Mouse (Mus musculus): ENCODE measurements around the gene Camkv. TPM values are rescaled to one million over a fixed set of nuclear protein-coding genes. Genes with fewer than 3 reads are reported as not detected.

The Camkv gene
- polyA plus RNA-seq (2016; fragmentation: Nextera tagmentation; extraction: Ambion mirVana), result 7.5 and 9.9 TPM in 2 replicates

DNA sequence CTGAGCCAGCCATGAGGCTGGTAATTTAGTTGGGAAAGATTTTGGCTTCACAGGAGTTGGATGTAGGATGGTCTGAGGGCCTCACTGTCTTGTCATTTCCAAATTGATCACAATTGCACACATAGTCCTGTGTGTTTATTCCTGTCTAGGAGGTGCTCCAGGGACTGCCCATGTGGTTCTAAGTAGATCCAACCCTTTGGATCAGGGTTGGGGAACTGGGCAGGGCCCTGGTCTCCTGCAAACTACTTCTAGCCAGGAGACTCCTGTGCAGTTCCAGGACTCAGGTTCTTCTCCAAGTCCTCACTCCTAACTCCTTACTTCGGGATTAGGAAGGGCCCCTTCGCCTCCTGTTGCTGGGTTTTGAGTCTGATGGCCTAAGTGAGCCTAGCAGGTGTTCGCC, at the start of gene Camkv:
Camkv (plus strand) TSS at position 301 of the 400 bp plus-strand sequence.
- peaks cover 45% of the 10 kb centered on the region for H3K27me3 ChIP-seq (ENCODE audit: low read depth, poor library complexity, severe bottlenecking)
- peak within 1 kb of the TSS; percentile 68 for H3K4me3 ChIP-seq
- H3K27ac ChIP-seq, result peak within 1 kb of the TSS; percentile 83
- H3K4me1 ChIP-seq, result peaks cover 43% of the 10 kb centered on the region
- no peaks in the 10 kb centered on the region for H3K36me3 ChIP-seq
- DNase-seq (ENCODE audit: low spot score), result no peak
- WGBS, result 14% methylated on average over 3 of the region's 3 CpGs
- no peaks in the 10 kb centered on the region for H3K9me3 ChIP-seq (replicated peaks)

DNA sequence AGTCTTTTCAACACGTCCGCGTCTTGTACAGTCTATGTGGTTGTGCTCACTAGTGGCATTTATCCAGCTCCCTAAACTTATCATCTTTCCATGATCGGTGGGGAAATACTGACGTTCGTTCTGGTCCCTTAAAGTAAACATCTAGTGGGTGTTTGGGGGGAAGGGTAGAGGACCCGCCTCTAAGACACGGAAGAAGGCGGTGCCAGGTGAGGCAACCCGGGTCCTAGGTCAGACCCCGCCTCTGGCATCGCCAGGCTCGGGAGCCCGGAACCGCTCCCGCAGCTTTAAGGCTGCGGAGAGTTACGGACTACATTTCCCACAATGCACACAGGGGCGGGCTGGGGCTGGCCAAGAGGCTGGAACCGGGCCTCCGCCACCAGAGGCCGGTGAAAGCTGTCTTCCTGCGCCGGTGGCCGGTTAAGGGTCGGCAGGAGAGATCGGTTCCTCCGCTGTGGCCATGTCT, 47.6 kb upstream of the Camkv start, which contains the start of gene Mon1a:
Mon1a (plus strand) TSS at position 348 of the 463 bp plus-strand sequence.
- Histone ChIP-seq H3K4me1 (peaks cover 16% of the 10 kb centered on the region), H3K27me3 (ENCODE audit: low read depth, poor library complexity, severe bottlenecking) (peaks cover 18% of the 10 kb centered on the region), H3K9me3 (replicated peaks) (no peaks in the 10 kb centered on the region), H3K27ac (peak within 1 kb of the TSS; percentile 73), H3K36me3 (peaks cover 2% of the 10 kb centered on the region; the same call in 1 of the 2 replicates), H3K4me3 (peak within 1 kb of the TSS; percentile 66)
- peak; percentile 88 for DNase-seq (ENCODE audit: low spot score)
- WGBS, result under 1% methylated on average over 28 of the region's 28 CpGs

DNA sequence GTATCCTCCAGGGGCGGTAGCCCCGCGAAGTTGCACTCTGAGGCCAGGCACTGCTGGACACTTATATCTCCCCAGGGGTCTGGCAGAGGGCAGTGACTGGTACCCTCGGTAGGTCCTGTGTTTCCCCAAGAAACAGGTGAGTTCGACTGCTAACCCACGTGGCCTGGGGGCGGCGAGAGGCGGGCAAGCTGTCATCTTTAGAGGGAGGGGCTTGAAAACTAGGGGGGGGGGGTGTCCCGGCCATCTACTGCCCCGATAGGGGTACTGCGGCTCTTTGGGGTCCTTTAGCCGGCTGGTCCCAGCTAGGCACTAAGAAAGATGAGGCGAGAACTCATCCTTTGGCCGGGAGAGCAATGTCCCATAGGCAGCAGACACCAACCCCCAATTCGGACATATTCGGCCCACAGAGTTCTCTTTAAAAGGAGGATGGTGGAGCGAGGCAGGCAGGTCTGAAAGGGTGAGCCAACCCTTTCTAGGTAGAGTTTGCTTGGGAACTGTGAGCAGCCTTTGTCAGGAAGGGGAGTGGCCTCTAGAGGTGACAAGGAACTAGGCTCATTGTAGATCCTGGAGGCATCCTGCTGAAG, 47.1 kb upstream of the Camkv start:
- Histone ChIP-seq H3K36me3 (peaks cover 2% of the 10 kb centered on the region; the same call in 1 of the 2 replicates), H3K9me3 (replicated peaks) (no peaks in the 10 kb centered on the region), H3K27ac (peak overlapping the region; percentile 73), H3K27me3 (ENCODE audit: low read depth, poor library complexity, severe bottlenecking) (peaks cover 18% of the 10 kb centered on the region), H3K4me1 (peaks cover 16% of the 10 kb centered on the region), H3K4me3 (peak overlapping the region; percentile 66)
- no peak for DNase-seq (ENCODE audit: low spot score)
- under 1% methylated on average over 18 of the region's 18 CpGs for WGBS

DNA sequence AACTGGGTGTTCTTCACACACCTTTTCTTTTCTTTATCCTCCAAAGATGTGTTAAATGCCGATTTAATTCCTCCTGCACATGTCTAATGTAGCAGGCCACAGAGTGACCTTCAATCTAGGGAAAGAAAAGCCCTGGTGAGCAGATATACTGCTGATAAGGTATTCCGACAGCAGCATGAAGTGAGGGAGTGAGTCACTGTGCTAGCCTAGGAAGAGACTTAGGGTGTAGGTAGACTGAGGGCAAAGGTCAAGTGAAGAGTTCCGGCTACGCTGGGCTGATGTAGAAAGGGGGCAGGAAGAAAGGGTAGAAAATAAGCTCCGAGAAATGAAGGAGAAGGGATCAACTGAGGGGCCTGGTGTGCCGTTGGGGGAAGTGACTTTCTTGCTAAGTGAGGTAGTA, 45.2 kb upstream of the Camkv start:
- WGBS, result 85% methylated on average over 6 of the region's 6 CpGs
- Histone ChIP-seq H3K9me3 (replicated peaks) (no peaks in the 10 kb centered on the region), H3K27ac (no peak overlapping the region), H3K27me3 (ENCODE audit: low read depth, poor library complexity, severe bottlenecking) (peaks cover 18% of the 10 kb centered on the region), H3K4me3 (no peak overlapping the region), H3K36me3 (peaks cover 2% of the 10 kb centered on the region; the same call in 1 of the 2 replicates), H3K4me1 (peaks cover 16% of the 10 kb centered on the region)
- no peak for DNase-seq (ENCODE audit: low spot score)

DNA sequence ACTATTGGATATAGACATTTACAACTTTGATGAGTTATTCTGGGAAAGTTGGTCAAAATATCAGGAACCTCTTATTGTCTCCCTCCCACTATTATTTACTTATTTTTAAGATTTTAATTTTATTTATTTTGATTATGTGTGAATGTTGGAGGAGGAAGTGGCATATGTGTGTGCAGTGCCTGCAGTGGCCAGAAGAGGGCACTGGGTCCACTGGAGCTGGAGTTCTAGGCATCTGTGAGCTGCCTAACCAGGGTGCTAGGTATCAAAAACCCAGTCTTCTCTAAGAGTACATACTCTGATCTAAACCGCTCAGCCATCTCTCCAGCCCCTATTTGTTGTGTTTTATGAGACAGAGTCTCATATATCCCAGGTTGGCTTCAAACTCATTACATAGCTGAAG, 44.5 kb upstream of the Camkv start:
- WGBS, result 97% methylated on average over 1 of the region's 1 CpGs
- no peak overlapping the region for H3K27ac ChIP-seq
- H3K9me3 ChIP-seq (replicated peaks), result no peaks in the 10 kb centered on the region
- H3K4me3 ChIP-seq, result no peak overlapping the region
- H3K36me3 ChIP-seq, result peaks cover 2% of the 10 kb centered on the region; the same call in 1 of the 2 replicates
- H3K27me3 ChIP-seq (ENCODE audit: low read depth, poor library complexity, severe bottlenecking), result peaks cover 13% of the 10 kb centered on the region
- no peak for DNase-seq (ENCODE audit: low spot score)
- peaks cover 16% of the 10 kb centered on the region for H3K4me1 ChIP-seq

DNA sequence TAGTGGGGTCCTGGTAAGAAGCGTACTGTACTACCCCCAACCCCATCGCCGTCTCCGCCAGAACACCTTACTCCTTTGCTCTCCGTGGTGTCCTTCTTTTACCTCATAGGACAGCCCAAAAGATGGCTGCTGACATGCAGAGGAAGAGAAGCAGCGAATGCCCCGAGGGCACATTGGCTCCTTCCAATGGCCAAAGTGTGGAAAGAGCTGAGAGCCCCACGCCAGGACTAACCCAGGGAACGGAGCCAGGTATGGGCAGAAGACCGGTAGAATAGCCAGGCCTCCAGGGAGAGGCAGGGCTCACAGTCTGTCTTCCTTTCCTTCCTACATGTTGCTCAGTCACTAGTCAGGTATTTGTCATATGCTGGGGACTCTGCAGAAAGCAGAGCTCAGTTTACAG, 36.9 kb upstream of the Camkv start:
- DNase-seq (ENCODE audit: low spot score), result no peak
- no peak overlapping the region for H3K27ac ChIP-seq
- peaks cover 20% of the 10 kb centered on the region for H3K4me1 ChIP-seq
- H3K36me3 ChIP-seq, result peaks cover 10% of the 10 kb centered on the region
- peaks cover 37% of the 10 kb centered on the region for H3K27me3 ChIP-seq (ENCODE audit: low read depth, poor library complexity, severe bottlenecking)
- 82% methylated on average over 10 of the region's 10 CpGs for WGBS
- H3K9me3 ChIP-seq (replicated peaks), result no peaks in the 10 kb centered on the region
- H3K4me3 ChIP-seq, result no peak overlapping the region

DNA sequence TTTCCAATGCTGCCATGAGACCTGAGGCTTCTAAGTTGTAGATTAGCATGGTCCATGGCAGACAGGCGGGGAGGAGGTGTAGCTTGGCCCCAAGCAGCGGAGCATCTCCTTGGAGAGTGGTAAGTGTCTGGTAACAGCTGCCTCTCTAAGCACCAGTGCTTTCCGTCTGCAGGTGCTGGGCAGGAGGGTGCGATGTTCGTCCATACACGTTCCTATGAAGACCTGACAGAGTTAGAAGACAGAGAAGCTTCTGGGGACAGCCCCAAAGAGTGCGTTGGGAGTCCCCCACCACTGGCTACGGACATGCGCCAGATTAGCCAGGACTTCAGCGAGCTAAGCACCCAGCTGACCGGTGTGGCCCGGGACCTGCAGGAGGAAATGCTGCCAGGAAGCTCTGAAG, 35.6 kb upstream of the Camkv start:
- peaks cover 20% of the 10 kb centered on the region for H3K4me1 ChIP-seq
- 76% methylated on average over 12 of the region's 12 CpGs for whole genome bisulfite sequencing
- no peak overlapping the region for H3K27ac ChIP-seq
- DNase-seq (ENCODE audit: low spot score), result no peak
- no peaks in the 10 kb centered on the region for H3K9me3 ChIP-seq (replicated peaks)
- H3K4me3 ChIP-seq, result no peak overlapping the region
- H3K36me3 ChIP-seq, result peaks cover 10% of the 10 kb centered on the region
- H3K27me3 ChIP-seq (ENCODE audit: low read depth, poor library complexity, severe bottlenecking), result peaks cover 37% of the 10 kb centered on the region

DNA sequence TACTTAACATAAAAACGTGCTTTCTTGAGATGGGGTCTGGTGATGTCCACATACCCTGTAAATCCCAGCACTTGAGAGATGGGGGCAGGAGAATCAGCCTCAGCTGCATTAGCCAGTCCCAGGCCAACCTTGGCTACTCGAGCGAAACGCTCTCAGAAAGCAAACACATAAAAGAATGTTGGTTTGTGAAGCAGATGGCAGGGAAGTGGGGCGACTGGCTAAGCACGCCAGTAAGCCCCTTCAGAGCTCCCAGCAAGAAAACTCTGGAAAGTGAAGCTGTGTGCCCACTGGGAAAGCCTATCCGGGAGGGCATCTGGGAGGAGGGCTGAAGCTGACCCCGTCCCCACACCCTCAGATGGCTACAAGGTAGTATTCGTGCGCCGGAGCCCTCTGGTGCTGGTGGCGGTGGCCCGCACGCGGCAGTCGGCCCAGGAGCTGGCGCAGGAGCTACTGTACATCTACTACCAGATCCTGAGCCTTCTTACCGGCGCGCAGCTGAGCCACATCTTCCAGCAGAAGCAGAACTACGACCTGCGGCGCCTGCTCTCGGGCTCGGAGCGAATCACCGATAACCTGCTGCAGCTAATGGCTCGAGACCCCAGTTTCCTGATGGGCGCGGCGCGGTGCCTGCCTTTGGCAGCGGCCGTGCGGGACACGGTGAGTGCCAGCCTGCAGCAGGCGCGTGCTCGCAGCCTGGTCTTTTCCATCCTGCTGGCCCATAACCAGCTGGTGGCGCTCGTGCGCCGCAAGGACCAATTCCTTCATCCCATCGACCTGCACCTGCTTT, 34.4 kb upstream of the Camkv start:
- peaks cover 10% of the 10 kb centered on the region for H3K36me3 ChIP-seq
- H3K4me3 ChIP-seq, result peak overlapping the region; percentile 54
- no peaks in the 10 kb centered on the region for H3K9me3 ChIP-seq (replicated peaks)
- WGBS, result 4% methylated on average over 44 of the region's 44 CpGs
- H3K27me3 ChIP-seq (ENCODE audit: low read depth, poor library complexity, severe bottlenecking), result peaks cover 37% of the 10 kb centered on the region
- peak; percentile 85 for DNase-seq (ENCODE audit: low spot score)
- H3K27ac ChIP-seq, result peak overlapping the region; percentile 4; the same call in 1 of the 2 replicates
- H3K4me1 ChIP-seq, result peaks cover 23% of the 10 kb centered on the region

DNA sequence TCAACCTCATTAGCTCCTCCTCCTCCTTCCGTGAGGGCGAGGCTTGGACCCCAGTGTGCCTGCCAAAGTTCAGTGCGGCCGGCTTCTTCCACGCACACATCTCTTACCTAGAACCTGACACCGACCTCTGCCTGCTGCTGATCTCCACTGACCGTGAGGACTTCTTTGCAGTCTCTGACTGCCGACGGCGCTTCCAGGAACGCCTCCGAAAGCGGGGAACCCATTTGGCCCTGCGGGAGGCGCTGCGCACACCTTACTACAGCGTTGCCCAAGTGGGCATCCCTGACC, 33.9 kb upstream of the Camkv start:
- peaks cover 37% of the 10 kb centered on the region for H3K27me3 ChIP-seq (ENCODE audit: low read depth, poor library complexity, severe bottlenecking)
- WGBS, result 13% methylated on average over 17 of the region's 17 CpGs
- H3K9me3 ChIP-seq (replicated peaks), result no peaks in the 10 kb centered on the region
- H3K4me3 ChIP-seq, result peak overlapping the region; percentile 54
- peaks cover 29% of the 10 kb centered on the region for H3K4me1 ChIP-seq
- peaks cover 10% of the 10 kb centered on the region for H3K36me3 ChIP-seq
- DNase-seq (ENCODE audit: low spot score), result no peak
- no peak overlapping the region; the same call in 1 of the 2 replicates for H3K27ac ChIP-seq

DNA sequence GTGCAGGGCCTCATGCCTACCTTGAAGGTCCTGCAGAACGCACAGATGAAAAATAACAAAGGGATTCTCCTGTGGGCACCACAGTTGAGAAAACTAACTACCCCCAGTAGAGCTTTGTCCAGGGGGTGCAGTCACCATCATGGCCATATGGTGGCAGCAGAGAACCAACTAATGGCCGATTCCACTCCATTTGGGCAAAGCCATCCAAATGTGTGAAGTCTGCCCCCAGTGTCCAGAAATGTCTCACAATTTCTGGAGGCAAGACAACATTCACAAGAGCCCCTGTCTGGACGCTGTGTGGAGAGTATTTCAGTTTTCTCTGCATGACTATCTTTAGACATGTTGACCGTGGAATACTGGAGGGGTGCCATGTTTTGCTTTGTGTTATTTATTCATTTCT, 30.7 kb upstream of the Camkv start:
- Histone ChIP-seq H3K4me3 (no peak overlapping the region), H3K36me3 (peaks cover 7% of the 10 kb centered on the region), H3K27ac (no peak overlapping the region), H3K4me1 (peaks cover 56% of the 10 kb centered on the region), H3K9me3 (replicated peaks) (no peaks in the 10 kb centered on the region), H3K27me3 (ENCODE audit: low read depth, poor library complexity, severe bottlenecking) (peaks cover 56% of the 10 kb centered on the region)
- 9% methylated on average over 4 of the region's 4 CpGs for WGBS
- peak; percentile 92 for DNase-seq (ENCODE audit: low spot score)

DNA sequence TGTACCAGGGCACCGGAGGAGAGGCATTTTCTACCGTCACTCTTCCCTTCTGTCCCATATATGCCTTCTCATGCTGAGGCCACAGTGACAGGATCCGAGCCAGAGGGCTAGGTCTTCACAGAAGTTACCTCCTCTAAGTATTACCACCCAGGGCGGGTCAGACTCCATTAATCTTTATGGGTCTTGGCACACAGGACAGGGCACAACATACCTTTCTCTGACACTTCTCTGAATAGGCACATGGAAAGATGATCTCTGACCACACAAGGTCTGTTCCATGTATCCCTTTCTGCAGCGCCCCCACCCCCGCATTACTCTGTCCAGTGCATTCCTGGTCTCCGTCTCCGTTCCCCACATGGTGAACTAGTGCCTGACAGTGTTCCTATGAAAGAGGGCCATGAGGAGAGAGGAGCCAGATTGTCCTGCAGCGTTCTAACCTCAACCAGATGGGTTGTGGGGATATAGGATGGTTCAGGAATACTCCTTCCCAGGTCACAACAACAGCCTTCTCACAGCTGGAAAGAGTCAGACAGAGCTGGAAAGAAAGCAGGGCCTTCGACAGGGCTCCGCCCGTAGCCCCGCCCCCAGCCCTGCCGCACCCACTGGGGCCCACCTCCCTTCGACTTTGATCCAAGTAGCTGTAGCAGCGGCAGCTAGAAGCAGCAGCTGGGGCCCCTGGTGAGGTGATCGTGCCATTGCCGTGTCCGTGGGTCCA, 29.1 kb upstream of the Camkv start, which contains the start of gene Mst1r:
Mst1r (plus strand) TSS at position 622 of the 715 bp plus-strand sequence.
- H3K4me3 ChIP-seq, result peak within 1 kb of the TSS; percentile 50
- 21% methylated on average over 19 of the region's 19 CpGs for WGBS
- H3K27ac ChIP-seq, result peak within 1 kb of the TSS; percentile 75

DNA sequence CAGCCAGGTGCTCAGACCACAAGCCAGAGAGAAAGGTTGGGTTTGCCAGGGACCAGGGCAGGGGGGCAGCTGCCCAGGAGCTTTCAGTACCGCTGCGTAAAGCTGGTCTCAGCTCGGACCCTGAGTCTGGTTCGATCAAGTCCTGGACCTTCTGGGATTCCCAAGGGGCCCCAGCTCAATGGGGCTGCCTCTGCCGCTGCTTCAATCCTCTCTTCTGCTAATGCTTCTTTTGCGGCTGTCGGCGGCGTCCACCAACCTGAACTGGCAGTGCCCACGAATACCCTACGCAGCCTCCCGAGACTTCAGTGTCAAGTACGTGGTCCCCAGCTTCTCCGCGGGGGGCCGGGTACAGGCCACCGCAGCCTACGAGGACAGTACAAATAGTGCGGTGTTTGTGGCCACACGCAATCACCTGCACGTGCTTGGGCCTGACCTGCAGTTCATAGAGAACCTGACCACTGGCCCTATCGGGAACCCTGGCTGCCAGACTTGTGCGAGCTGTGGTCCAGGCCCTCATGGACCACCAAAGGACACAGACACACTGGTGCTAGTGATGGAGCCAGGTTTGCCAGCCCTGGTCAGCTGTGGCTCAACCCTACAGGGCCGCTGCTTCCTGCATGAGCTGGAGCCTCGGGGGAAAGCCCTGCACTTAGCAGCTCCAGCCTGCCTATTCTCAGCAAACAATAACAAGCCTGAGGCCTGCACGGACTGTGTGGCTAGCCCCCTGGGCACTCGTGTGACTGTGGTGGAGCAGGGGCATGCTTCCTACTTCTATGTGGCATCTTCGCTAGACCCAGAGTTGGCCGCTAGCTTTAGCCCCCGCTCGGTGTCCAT, 28.3 kb upstream of the Camkv start:
- DNase-seq (ENCODE audit: low spot score), result no peak
- 52% methylated on average over 31 of the region's 31 CpGs for WGBS
- H3K9me3 ChIP-seq (replicated peaks), result no peaks in the 10 kb centered on the region
- H3K4me1 ChIP-seq, result peaks cover 36% of the 10 kb centered on the region
- H3K27ac ChIP-seq, result peak overlapping the region; percentile 75
- H3K4me3 ChIP-seq, result peak overlapping the region; percentile 50
- peaks cover 32% of the 10 kb centered on the region for H3K27me3 ChIP-seq (ENCODE audit: low read depth, poor library complexity, severe bottlenecking)
- H3K36me3 ChIP-seq, result no peaks in the 10 kb centered on the region

More for the DNA sequence above, 29.1 kb upstream of the Camkv start, which contains the start of gene Mst1r:
- Histone ChIP-seq H3K36me3 (no peaks in the 10 kb centered on the region), H3K4me1 (peaks cover 43% of the 10 kb centered on the region), H3K9me3 (replicated peaks) (no peaks in the 10 kb centered on the region), H3K27me3 (ENCODE audit: low read depth, poor library complexity, severe bottlenecking) (peaks cover 39% of the 10 kb centered on the region)
- DNase-seq (ENCODE audit: low spot score), result peak; percentile 84

Measured in limb, embryonic 10.5 days (tissue).